Mouse (Mus musculus) embryonic facial prominence, embryonic 15.5 days (tissue): ENCODE data around the gene Tmbim6. TPM values are rescaled to one million over a fixed set of nuclear protein-coding genes. Genes with fewer than 3 reads are reported as not detected.
A peak's percentile ranks its signal among the peaks of the same experiment; 100 is the strongest.

Source experiments
- ATAC-seq: fragments of 200-750 bp; cut with Nextera tagmentation; 2 replicates; pipeline ENCODE4 v1.8.0; 2017; ENCODE audit warnings: low read depth, moderate TSS enrichment; ENCODE audit not compliant: insufficient number of reproducible peaks, low FRiP score, low TSS enrichment
- H3K27ac ChIP-seq: fragments of 300-500 bp; sonication (generic); replicated peaks from 2 replicates; pipeline ENCODE4 v1.5.1; 2015; ENCODE audit warnings: mild to moderate bottlenecking, inconsistent platforms
- H3K27me3 ChIP-seq: fragments of 300-500 bp; sonication (generic); 2 replicates; pipeline ENCODE4 v1.6.1; 2015; ENCODE audit warnings: inconsistent platforms
- H3K36me3 ChIP-seq: fragments of 300-500 bp; sonication (generic); 2 replicates; pipeline ENCODE4 v1.6.1; 2015; ENCODE audit warnings: mild to moderate bottlenecking, inconsistent platforms
- H3K4me1 ChIP-seq: fragments of 300-500 bp; sonication (generic); 2 replicates; pipeline ENCODE4 v1.6.1; 2015; ENCODE audit warnings: inconsistent platforms
- H3K4me2 ChIP-seq: fragments of 300-500 bp; sonication (generic); replicated peaks from 2 replicates; pipeline ENCODE4 v1.6.1; 2015; ENCODE audit warnings: mild to moderate bottlenecking, inconsistent platforms
- H3K4me3 ChIP-seq: fragments of 300-500 bp; sonication (generic); replicated peaks from 2 replicates; pipeline ENCODE4 v1.5.1; 2015; ENCODE audit warnings: mild to moderate bottlenecking, inconsistent platforms
- H3K9ac ChIP-seq: fragments of 300-500 bp; sonication (generic); 2 replicates; pipeline ENCODE4 v1.6.1; 2015; ENCODE audit warnings: inconsistent platforms
- H3K9me3 ChIP-seq: fragments of 300-500 bp; sonication (generic); replicated peaks from 2 replicates; pipeline ENCODE4 v1.6.1; 2016; ENCODE audit warnings: inconsistent platforms
- WGBS: fragments of 180-500 bp; shearing (Covaris S2); methylation state at CpG from one replicate; pipeline ENCODE4 v1.1.7; 2015; 5-methylcytosine and 5-hydroxymethylcytosine counted together
- polyA plus RNA-seq: library from polyadenylated mRNA; unstranded; fragments of >200 nt; fragmentation: Nextera tagmentation; extraction: Ambion mirVana; gene quantifications from 2 replicates; pipeline ENCODE4 v1.2.1, GENCODE M21; 2015

Tmbim6 gene
- polyA plus RNA-seq, 1 experiment from 2014 or later, result 362 TPM

- no peak overlapping the region for H3K4me2 ChIP-seq
- 74% methylated on average over 7 of the region's 7 CpGs for WGBS
- H3K4me1 ChIP-seq, result peaks cover 55% of the 10 kb centered on the region
- 0 out of 2 replicates have a peak, but pooled peaks cover 3% of the 10 kb centered on the region for H3K36me3 ChIP-seq
- H3K27ac ChIP-seq, result no peak overlapping the region
- no peak overlapping the region for H3K9ac ChIP-seq
- H3K9me3 ChIP-seq, result no peaks in the 10 kb centered on the region
- no peaks in the 10 kb centered on the region for H3K27me3 ChIP-seq
- no peak overlapping the region for H3K4me3 ChIP-seq
- no peak for ATAC-seq
Measured at GRCm38 (mm10) chr15:99454585-99455279, 62.0 kb downstream of the Tmbim6 start.

- H3K4me2 ChIP-seq, result peak overlapping the region; percentile 74
- ATAC-seq, result no peak
- H3K4me1 ChIP-seq, result peaks cover 51% of the 10 kb centered on the region
- 67% methylated on average over 3 of the region's 3 CpGs for WGBS
- H3K4me3 ChIP-seq, result no peak overlapping the region
- H3K36me3 ChIP-seq, result 0 out of 2 replicates have a peak, but pooled peaks cover 3% of the 10 kb centered on the region
- H3K27ac ChIP-seq, result no peak overlapping the region
- H3K9ac ChIP-seq, result no peak overlapping the region
- no peaks in the 10 kb centered on the region for H3K27me3 ChIP-seq
- no peaks in the 10 kb centered on the region for H3K9me3 ChIP-seq
Measured at GRCm38 (mm10) chr15:99455415-99455814, 62.7 kb downstream of the Tmbim6 start.

GRCm38 (mm10) chr15:99456338-99456962 is 63.8 kb downstream of the Tmbim6 start:
- H3K4me2 ChIP-seq, result peak overlapping the region; percentile 74
- H3K9ac ChIP-seq, result peak overlapping the region; percentile 81
- H3K36me3 ChIP-seq, result 0 out of 2 replicates have a peak, but pooled peaks cover 3% of the 10 kb centered on the region
- ATAC-seq, result no peak
- H3K27ac ChIP-seq, result peak overlapping the region; percentile 93
- H3K4me3 ChIP-seq, result peak overlapping the region; percentile 86
- no peaks in the 10 kb centered on the region for H3K27me3 ChIP-seq
- no peaks in the 10 kb centered on the region for H3K9me3 ChIP-seq
- peaks cover 51% of the 10 kb centered on the region for H3K4me1 ChIP-seq
- 8% methylated on average over 7 of the region's 7 CpGs for WGBS

- Histone ChIP-seq H3K9ac (peak overlapping the region; percentile 81), H3K9me3 (no peaks in the 10 kb centered on the region), H3K4me1 (peaks cover 49% of the 10 kb centered on the region), H3K27me3 (no peaks in the 10 kb centered on the region), H3K4me3 (peak overlapping the region; percentile 86), H3K4me2 (peak overlapping the region; percentile 74), H3K36me3 (0 out of 2 replicates have a peak, but pooled peaks cover 6% of the 10 kb centered on the region), H3K27ac (peak overlapping the region; percentile 93)
- under 1% methylated on average over 41 of the region's 43 CpGs for WGBS
- ATAC-seq, result peak; percentile 77
Measured at GRCm38 (mm10) chr15:99456963-99457605, 64.4 kb downstream of the Tmbim6 start.

GRCm38 (mm10) chr15:99457606-99458401 is 65.1 kb downstream of the Tmbim6 start, which contains the start of gene Nckap5l:
Gene Nckap5l, minus strand, starts transcription at chr15:99457748.
- Histone ChIP-seq H3K36me3 (0 out of 2 replicates have a peak, but pooled peaks cover 6% of the 10 kb centered on the region), H3K4me2 (peak within 1 kb of the TSS; percentile 74), H3K9ac (peak within 1 kb of the TSS; percentile 81), H3K4me1 (peaks cover 44% of the 10 kb centered on the region), H3K4me3 (peak within 1 kb of the TSS; percentile 86), H3K27ac (peak within 1 kb of the TSS; percentile 93), H3K9me3 (no peaks in the 10 kb centered on the region), H3K27me3 (no peaks in the 10 kb centered on the region)
- ATAC-seq, result peak; percentile 95
- WGBS, result under 1% methylated on average over 43 of the region's 45 CpGs

Other genes with a start within 250 kb of the Tmbim6 start
- gene Kcnh3, start 168.0 kb upstream of the Tmbim6 start, polyA plus RNA-seq, result 1.3 and 2.2 TPM in 2 replicates
- 119 and 125 TPM in 2 replicates for gene Mcrs1, start 140.9 kb upstream of the Tmbim6 start, polyA plus RNA-seq
- gene Prpf40b, start 97.8 kb upstream of the Tmbim6 start, polyA plus RNA-seq, result 57.5 and 64.2 TPM in 2 replicates
- gene Fam186b, start 97.0 kb upstream of the Tmbim6 start, polyA plus RNA-seq, result 0.14 and 0.27 TPM in 2 replicates
- gene Fmnl3, start 22.4 kb upstream of the Tmbim6 start, polyA plus RNA-seq, result 28.3 and 28.9 TPM in 2 replicates
- 11.7 and 14.9 TPM in 2 replicates for gene Nckap5l, start 64.9 kb downstream of the Tmbim6 start, polyA plus RNA-seq
- gene Bcdin3d, start 81.8 kb downstream of the Tmbim6 start, polyA plus RNA-seq, result 13.1 and 13.4 TPM in 2 replicates
- 3.3 and 7.3 TPM in 2 replicates for gene Faim2, start 135.3 kb downstream of the Tmbim6 start, polyA plus RNA-seq
- gene Aqp2, start 186.2 kb downstream of the Tmbim6 start, polyA plus RNA-seq, result not detected in 2 replicates
- 3.5 and 6.0 TPM in 2 replicates for gene Aqp5, start 197.9 kb downstream of the Tmbim6 start, polyA plus RNA-seq
- not detected in 2 replicates for gene Aqp6, start 208.5 kb downstream of the Tmbim6 start, polyA plus RNA-seq